Mouse (Mus musculus) hindbrain, embryonic 11.5 days (tissue): Measurements from ENCODE around the gene Uhrf1. TPM values are rescaled to one million over a fixed set of nuclear protein-coding genes. Genes with fewer than 3 reads are reported as not detected.
A peak's percentile ranks its signal among the peaks of the same experiment; 100 is the strongest.

Experiments
- ATAC-seq: fragments of 200-750 bp; cut with Nextera tagmentation; 2 replicates; pipeline ENCODE4 v1.8.0; 2017; ENCODE audit warnings: mild to moderate bottlenecking, moderate TSS enrichment, moderate library complexity; ENCODE audit not compliant: low FRiP score
- DNase-seq: peaks from one replicate; pipeline ENCODE4 v3.0.0-alpha.2; 2015; ENCODE audit warnings: low spot score
- H3K27ac ChIP-seq: fragments of 300-500 bp; sonication (generic); 2 replicates; pipeline ENCODE4 v1.5.1; 2014; ENCODE audit warnings: mild to moderate bottlenecking, low read depth, low read length
- H3K27me3 ChIP-seq: fragments of 300-500 bp; sonication (generic); 2 replicates; pipeline ENCODE4 v1.6.1; 2014; ENCODE audit warnings: mild to moderate bottlenecking, low read length, moderate library complexity, mixed read lengths; ENCODE audit not compliant: control insufficient read depth, insufficient read depth
- H3K36me3 ChIP-seq: fragments of 300-500 bp; sonication (generic); 2 replicates; pipeline ENCODE4 v1.6.1; 2014; ENCODE audit warnings: mild to moderate bottlenecking, low read length, moderate library complexity, mixed read lengths; ENCODE audit not compliant: control insufficient read depth, insufficient read depth
- H3K4me1 ChIP-seq: fragments of 300-500 bp; sonication (generic); replicated peaks from 2 replicates; pipeline ENCODE4 v1.6.1; 2014; ENCODE audit warnings: low read length, mixed read lengths; ENCODE audit not compliant: control insufficient read depth, insufficient read depth
- H3K4me2 ChIP-seq: fragments of 300-500 bp; sonication (generic); replicated peaks from 2 replicates; pipeline ENCODE4 v1.6.1; 2014; ENCODE audit warnings: mild to moderate bottlenecking, low read depth, low read length
- H3K4me3 ChIP-seq: fragments of 300-500 bp; sonication (generic); 2 replicates; pipeline ENCODE4 v1.5.1; 2014; ENCODE audit warnings: low read depth, low read length
- H3K9ac ChIP-seq: fragments of 300-500 bp; sonication (generic); 2 replicates; pipeline ENCODE4 v1.6.1; 2014; ENCODE audit warnings: low read depth, low read length
- H3K9me3 ChIP-seq: fragments of 300-500 bp; sonication (generic); 2 replicates; pipeline ENCODE4 v1.6.1; 2016; ENCODE audit warnings: low read length; ENCODE audit not compliant: control insufficient read depth
- WGBS: fragments of 180-500 bp; shearing (Covaris S2); extraction: QIAGEN DNeasy Blood & Tissue Kit; methylation state at CpG from one replicate; pipeline ENCODE4 v1.1.7; 2014; 5-methylcytosine and 5-hydroxymethylcytosine counted together
- polyA plus RNA-seq: library from polyadenylated mRNA; unstranded; fragments of >200 nt; fragmentation: Nextera tagmentation; extraction: Ambion mirVana; gene quantifications from 2 replicates; pipeline ENCODE4 v1.2.1, GENCODE M21; 2014

Gene Uhrf1
- polyA plus RNA-seq, 1 experiment from 2014 or later = 77.7 TPM

DNA sequence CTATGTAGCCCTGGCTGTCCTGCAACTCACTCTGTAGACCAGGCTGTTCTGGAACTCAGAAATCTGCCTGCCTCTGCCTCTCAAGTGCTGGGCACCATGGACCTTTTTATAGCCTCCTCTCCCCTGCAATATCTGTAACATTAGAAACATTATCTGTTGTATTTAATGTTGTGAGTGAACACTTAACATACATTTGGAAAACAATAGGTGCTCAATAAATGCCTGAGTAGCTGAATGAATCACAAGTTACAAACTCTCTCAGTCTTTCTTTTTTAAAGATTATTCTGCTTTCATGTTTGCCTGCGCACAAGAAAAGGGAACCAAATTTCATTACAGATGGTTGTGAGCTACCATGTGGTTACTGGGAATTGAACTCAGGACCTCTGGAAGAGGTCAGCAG, 4.9 kb upstream of the Uhrf1 start:
- Histone ChIP-seq H3K27ac (no peak overlapping the region), H3K27me3 (no peaks in the 10 kb centered on the region), H3K9ac (no peak overlapping the region), H3K9me3 (no peaks in the 10 kb centered on the region), H3K4me2 (no peak overlapping the region), H3K4me1 (peaks cover 4% of the 10 kb centered on the region; the same call in 1 of the 2 replicates), H3K4me3 (no peak overlapping the region), H3K36me3 (no peaks in the 10 kb centered on the region)
- 100% methylated on average over 1 of the region's 1 CpGs for WGBS
- ATAC-seq (no peak), DNase-seq (no peak)

DNA sequence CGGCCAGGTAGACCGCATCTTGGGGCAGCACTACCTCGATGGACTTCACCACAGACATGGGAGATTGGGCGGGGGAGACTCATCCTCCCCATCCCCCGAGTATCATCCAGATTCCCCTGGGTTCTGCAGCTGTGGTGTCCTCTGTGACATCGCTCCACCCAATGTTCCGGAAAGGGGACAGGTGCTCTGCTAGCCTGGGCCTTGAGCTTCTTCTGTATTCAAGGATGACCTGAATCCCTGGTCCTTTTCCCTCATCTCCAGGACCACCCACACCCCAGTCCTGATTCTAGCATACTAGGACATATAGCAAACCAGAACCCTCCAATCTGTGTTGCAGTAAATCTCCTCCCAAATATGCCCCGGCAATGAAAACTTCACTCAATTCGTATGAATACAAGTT, 2.9 kb upstream of the Uhrf1 start, which contains the start of gene Arrdc5:
Gene Arrdc5, minus strand, starts transcription at position 101 of the 400 bp plus-strand sequence.
- Histone ChIP-seq H3K4me1 (peaks cover 10% of the 10 kb centered on the region), H3K4me3 (no peak within 1 kb of the TSS), H3K9ac (no peak within 1 kb of the TSS), H3K27me3 (no peaks in the 10 kb centered on the region), H3K9me3 (no peaks in the 10 kb centered on the region), H3K4me2 (no peak within 1 kb of the TSS), H3K27ac (no peak within 1 kb of the TSS), H3K36me3 (no peaks in the 10 kb centered on the region)
- DNase-seq (no peak), ATAC-seq (no peak)
- WGBS = 90% methylated on average over 9 of the region's 9 CpGs

DNA sequence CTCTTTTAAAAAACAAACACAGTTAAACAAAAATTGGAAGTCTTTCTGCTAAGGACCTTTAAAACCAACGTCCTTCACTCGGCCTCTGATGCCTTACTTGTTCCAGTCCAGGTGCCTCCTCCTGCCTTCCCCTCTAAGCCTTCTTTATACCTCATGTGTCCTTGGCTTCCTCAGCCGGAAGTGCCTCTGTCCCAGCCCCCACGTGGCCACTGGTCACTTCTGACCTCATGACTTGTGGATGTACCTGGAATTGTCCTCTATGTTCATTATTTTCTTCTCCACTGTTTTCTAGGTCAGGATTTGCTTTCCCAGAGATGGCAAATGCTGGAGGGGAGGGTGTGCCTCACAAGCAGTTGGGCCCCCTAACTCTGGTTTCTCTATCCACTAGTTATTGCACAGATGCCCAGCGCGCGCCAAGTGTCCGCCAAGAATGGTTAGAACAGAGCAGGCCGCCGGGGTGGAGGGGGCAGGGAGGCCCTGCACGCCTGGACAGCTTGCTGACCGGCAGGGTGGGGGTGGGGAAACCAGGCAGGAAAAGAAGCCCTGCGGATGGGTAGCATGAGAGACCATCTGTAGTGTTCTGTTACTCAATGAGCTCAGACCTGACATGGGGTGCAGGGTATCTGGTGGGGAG, 641 bp upstream of the Uhrf1 start:
- WGBS = 29% methylated on average over 13 of the region's 13 CpGs
- H3K27ac ChIP-seq = peak overlapping the region; percentile 82

DNA sequence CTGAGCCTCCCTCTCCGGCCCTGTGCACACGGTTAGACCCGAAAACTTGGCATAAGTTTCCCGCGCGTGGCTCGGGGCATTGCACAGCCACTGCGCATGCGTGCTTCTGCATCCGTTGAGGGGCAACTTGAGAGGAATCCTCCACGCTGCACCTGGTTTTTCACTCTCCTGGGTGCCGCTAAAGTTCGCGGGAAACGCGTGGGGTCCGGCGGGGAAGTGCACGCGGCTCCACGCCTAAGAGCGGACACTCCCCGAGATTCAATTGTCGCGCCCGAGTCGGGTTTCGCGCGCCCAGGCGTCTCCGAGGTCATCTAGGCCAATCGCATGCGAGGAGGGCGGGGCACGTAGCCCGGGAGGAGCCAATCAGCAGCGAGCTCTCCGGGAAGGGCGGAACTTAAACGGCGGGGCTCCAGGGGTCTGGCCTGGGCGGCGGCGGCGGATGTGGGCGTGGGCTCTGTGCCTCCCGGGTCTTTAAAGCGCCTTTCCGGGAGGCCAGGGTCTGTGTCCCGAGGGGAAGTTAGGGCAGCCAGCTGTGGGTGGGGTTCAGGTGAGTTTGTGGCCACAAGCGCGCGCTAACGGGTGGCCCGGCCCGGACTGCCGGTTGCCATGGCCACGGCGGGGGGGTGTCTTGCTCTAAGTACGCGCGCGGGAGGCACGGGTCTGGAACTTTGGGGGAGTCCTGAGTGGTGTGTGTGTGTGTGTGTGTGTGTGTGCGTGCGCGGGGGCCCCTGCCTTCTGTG, 896 bp downstream of the Uhrf1 start:
- Histone ChIP-seq H3K27me3 (no peaks in the 10 kb centered on the region), H3K4me2 (peak overlapping the region; percentile 95), H3K27ac (peak overlapping the region; percentile 82), H3K4me3 (peak overlapping the region; percentile 71), H3K36me3 (no peaks in the 10 kb centered on the region), H3K9ac (peak overlapping the region; percentile 79), H3K9me3 (no peaks in the 10 kb centered on the region), H3K4me1 (peaks cover 16% of the 10 kb centered on the region)
- DNase-seq = peak; percentile 98
- ATAC-seq = peak; percentile 92
- under 1% methylated on average over 68 of the region's 68 CpGs for WGBS

More for the DNA sequence above, 641 bp upstream of the Uhrf1 start:
- Histone ChIP-seq H3K27me3 (no peaks in the 10 kb centered on the region), H3K9ac (0 out of 2 replicates have a peak overlapping the region, but pooled peaks have one; percentile 19), H3K4me3 (no peak overlapping the region; the same call in 1 of the 2 replicates), H3K4me1 (peaks cover 13% of the 10 kb centered on the region), H3K9me3 (no peaks in the 10 kb centered on the region), H3K36me3 (no peaks in the 10 kb centered on the region), H3K4me2 (peak overlapping the region; percentile 95)
- ATAC-seq (peak; percentile 50), DNase-seq (peak; percentile 51)

DNA sequence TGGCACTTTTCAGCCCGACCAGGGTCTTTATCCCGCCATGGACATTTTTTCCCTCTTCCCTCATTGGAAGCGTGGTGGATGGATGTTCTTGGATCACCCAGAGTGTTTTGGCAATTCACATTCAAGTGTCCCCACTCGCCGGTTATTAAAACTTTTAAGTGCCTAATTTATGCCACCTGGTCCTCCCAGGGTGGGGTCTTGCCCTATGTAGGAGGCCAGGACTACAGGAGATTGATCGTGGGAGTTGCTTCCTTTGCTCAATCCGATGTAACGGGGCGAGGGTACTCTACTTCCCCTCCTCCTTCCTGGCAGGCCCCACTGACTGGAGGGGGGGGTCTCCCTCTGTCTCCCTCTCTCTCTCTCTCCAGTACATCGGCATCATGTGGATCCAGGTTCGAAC, 1.6 kb downstream of the Uhrf1 start:
- peaks cover 16% of the 10 kb centered on the region for H3K4me1 ChIP-seq
- no peaks in the 10 kb centered on the region for H3K27me3 ChIP-seq
- H3K9me3 ChIP-seq = no peaks in the 10 kb centered on the region
- H3K4me3 ChIP-seq = peak overlapping the region; percentile 71
- WGBS = 16% methylated on average over 11 of the region's 11 CpGs
- H3K4me2 ChIP-seq = peak overlapping the region; percentile 95
- H3K27ac ChIP-seq = no peak overlapping the region
- H3K36me3 ChIP-seq = peaks cover 4% of the 10 kb centered on the region; the same call in 1 of the 2 replicates
- H3K9ac ChIP-seq = peak overlapping the region; percentile 79
- DNase-seq (no peak), ATAC-seq (no peak)

DNA sequence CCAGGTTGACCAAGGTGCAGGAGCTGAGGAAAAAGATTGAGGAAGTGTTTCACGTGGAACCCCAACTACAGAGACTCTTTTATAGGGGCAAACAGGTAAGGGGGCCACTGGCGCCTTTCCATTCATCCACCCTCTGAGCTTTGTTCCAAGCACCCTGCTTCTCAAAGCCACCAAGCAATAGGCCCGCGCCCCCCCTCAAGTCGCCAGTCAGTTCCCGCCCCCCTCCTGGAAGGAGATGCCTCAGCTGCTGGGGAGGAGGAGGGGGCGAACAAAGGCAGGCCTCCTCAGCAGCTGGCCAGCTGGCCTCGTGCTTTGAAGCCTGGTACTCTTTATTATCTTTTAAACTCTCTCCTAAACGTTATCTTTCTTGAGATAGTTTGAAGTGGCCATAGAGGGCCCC, 2.0 kb downstream of the Uhrf1 start:
- Histone ChIP-seq H3K4me1 (peaks cover 16% of the 10 kb centered on the region), H3K36me3 (peaks cover 4% of the 10 kb centered on the region; the same call in 1 of the 2 replicates), H3K9me3 (no peaks in the 10 kb centered on the region), H3K27ac (peak overlapping the region; percentile 18; the same call in 1 of the 2 replicates), H3K4me2 (peak overlapping the region; percentile 95), H3K9ac (peak overlapping the region; percentile 79), H3K4me3 (peak overlapping the region; percentile 71), H3K27me3 (no peaks in the 10 kb centered on the region)
- no peak for DNase-seq
- ATAC-seq = no peak
- WGBS = 29% methylated on average over 9 of the region's 9 CpGs

DNA sequence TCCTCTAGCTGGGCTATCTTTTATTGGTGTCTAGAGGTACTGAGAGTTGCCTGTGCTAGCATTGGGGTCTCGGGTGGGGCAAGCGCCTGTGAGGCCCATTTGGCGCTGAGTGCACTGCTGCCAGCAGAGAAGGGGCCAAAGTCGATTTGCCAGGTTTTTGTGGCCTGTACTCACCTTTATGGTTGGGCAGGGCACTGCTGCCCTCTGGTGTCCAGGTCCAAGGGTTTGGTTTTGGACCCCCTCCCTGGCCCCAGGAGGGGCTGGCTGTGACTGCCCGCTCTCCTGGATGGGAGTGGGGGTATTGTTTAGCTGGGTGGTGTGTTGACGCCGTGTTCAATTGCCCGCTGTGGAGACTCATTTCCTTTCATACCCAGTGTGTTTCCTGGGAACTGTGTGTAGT, 2.7 kb downstream of the Uhrf1 start:
- WGBS = 75% methylated on average over 8 of the region's 8 CpGs
- peak overlapping the region; percentile 6; the same call in 1 of the 2 replicates for H3K4me3 ChIP-seq
- ATAC-seq (no peak), DNase-seq (no peak)
- H3K36me3 ChIP-seq = peaks cover 7% of the 10 kb centered on the region; the same call in 1 of the 2 replicates
- peak overlapping the region; percentile 95; the same call in 1 of the 2 replicates for H3K4me2 ChIP-seq
- no peak overlapping the region; the same call in 1 of the 2 replicates for H3K27ac ChIP-seq
- H3K9me3 ChIP-seq = no peaks in the 10 kb centered on the region
- no peaks in the 10 kb centered on the region for H3K27me3 ChIP-seq
- H3K4me1 ChIP-seq = peaks cover 16% of the 10 kb centered on the region
- no peak overlapping the region; the same call in 1 of the 2 replicates for H3K9ac ChIP-seq

DNA sequence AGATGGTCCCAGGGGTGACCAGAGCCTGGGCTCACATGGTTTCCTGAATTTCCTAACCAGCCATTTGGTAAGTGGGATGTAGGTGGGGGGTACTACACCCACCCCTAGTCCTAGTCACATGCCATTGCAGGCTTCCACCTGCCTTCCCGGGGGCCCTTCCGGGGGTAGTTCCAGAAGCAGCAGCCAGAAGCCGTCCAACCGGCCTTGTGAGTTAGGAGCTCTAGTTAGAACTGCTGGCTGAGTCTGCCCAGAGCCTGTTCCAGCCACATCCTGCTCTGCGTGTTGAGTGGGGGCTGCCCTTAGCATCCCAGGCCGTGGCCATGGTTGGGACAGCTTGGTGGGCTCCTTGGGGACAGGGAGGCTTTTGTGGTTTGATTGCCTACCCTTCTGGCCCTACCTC, 5.0 kb downstream of the Uhrf1 start:
- H3K27ac ChIP-seq = no peak overlapping the region
- no peaks in the 10 kb centered on the region for H3K9me3 ChIP-seq
- no peak for DNase-seq
- no peak overlapping the region for H3K4me2 ChIP-seq
- ATAC-seq = no peak
- H3K4me3 ChIP-seq = no peak overlapping the region
- H3K9ac ChIP-seq = 0 out of 2 replicates have a peak overlapping the region, but pooled peaks have one; percentile 19
- 75% methylated on average over 6 of the region's 6 CpGs for WGBS
- H3K27me3 ChIP-seq = no peaks in the 10 kb centered on the region
- H3K36me3 ChIP-seq = peaks cover 7% of the 10 kb centered on the region; the same call in 1 of the 2 replicates
- H3K4me1 ChIP-seq = peaks cover 12% of the 10 kb centered on the region; the same call in 1 of the 2 replicates
